Mouse (Mus musculus): ENCODE measurements at regions not wholly inside any gene's neighbourhood (a gene's known extent, or its start where the extent isn't known, plus 50 kb on each side); places are given as distances from the start of the nearest gene placed in this dataset.
A peak's percentile ranks its signal among the peaks of the same experiment; 100 is the strongest.

- DNase-seq (ENCODE audit: low read depth, low spot score) = no peak
- TF ChIP-seq ZNF384 (IDR thresholded peaks at IDR 0.05; ENCODE audit: low read depth, low read length) = no peak
- no peak for TF ChIP-seq CHD2 (IDR thresholded peaks at IDR 0.05; ENCODE audit: low read depth, low read length)
- no peak for TF ChIP-seq ZC3H11A (IDR thresholded peaks at IDR 0.05; ENCODE audit: borderline replicate concordance, low read depth, low read length)
- TF ChIP-seq MAFK (IDR thresholded peaks at IDR 0.05; ENCODE audit: insufficient read depth, low read depth, low read length) = no peak
- no peak for TF ChIP-seq HCFC1 (IDR thresholded peaks at IDR 0.05; ENCODE audit: borderline replicate concordance, insufficient read depth, low read length)
- Histone ChIP-seq H3K9ac (ENCODE audit: insufficient read depth, low read depth, low read length, poor library complexity, severe bottlenecking) (no peak overlapping the region), H3K27ac (ENCODE audit: insufficient read depth, low read depth, low read length, poor library complexity, severe bottlenecking) (no peak overlapping the region), H3K4me3 (ENCODE audit: insufficient read depth in 1 of 2, low read depth in 1 of 2, low read length in 2 of 2, poor library complexity in 1 of 2, severe bottlenecking in 1 of 2) (no peak overlapping the region), H3K4me1 (ENCODE audit: control insufficient read depth in 2 of 2, insufficient read depth in 2 of 2, low read length in 2 of 2, poor library complexity in 1 of 2) (no peaks in the 10 kb centered on the region), H3K9me3 (ENCODE audit: control insufficient read depth, insufficient read depth, low read depth, low read length) (no peaks in the 10 kb centered on the region), H3K36me3 (ENCODE audit: control insufficient read depth, insufficient read depth, low read length, poor library complexity, severe bottlenecking) (no peaks in the 10 kb centered on the region)
- in situ Hi-C loops (cut with MboI; ENCODE audit: low sequenced_read_pairs in 2 of 2, unreplicated experiment in 2 of 2) = no loop called here
Measured at GRCm38 (mm10) chr9:118272713-118273407, 122.9 kb upstream of the Cmc1 start.

GRCm38 (mm10) chr9:118285481-118285880, 135.5 kb upstream of the Cmc1 start:
- Histone ChIP-seq H3K9ac (ENCODE audit: insufficient read depth, low read depth, low read length, poor library complexity, severe bottlenecking) (no peak overlapping the region), H3K4me1 (ENCODE audit: control insufficient read depth in 2 of 2, insufficient read depth in 2 of 2, low read length in 2 of 2, poor library complexity in 1 of 2) (0 out of 4 replicates have a peak, but pooled peaks cover 0 to 3% of the 10 kb centered on the region in 2 experiments), H3K9me3 (ENCODE audit: control insufficient read depth, insufficient read depth, low read depth, low read length) (no peaks in the 10 kb centered on the region), H3K27ac (ENCODE audit: insufficient read depth, low read depth, low read length, poor library complexity, severe bottlenecking) (no peak overlapping the region), H3K36me3 (ENCODE audit: control insufficient read depth, insufficient read depth, low read length, poor library complexity, severe bottlenecking) (no peaks in the 10 kb centered on the region), H3K4me3 (ENCODE audit: insufficient read depth in 1 of 2, low read depth in 1 of 2, low read length in 2 of 2, poor library complexity in 1 of 2, severe bottlenecking in 1 of 2) (no peak overlapping the region)
- DNase-seq (ENCODE audit: low read depth, low spot score) = peak; percentile 20
- in situ Hi-C loops (cut with MboI; ENCODE audit: low sequenced_read_pairs in 2 of 2, unreplicated experiment in 2 of 2) = no loop called here
- no peak for TF ChIP-seq HCFC1 (IDR thresholded peaks at IDR 0.05; ENCODE audit: borderline replicate concordance, insufficient read depth, low read length)
- TF ChIP-seq CHD2 (IDR thresholded peaks at IDR 0.05; ENCODE audit: low read depth, low read length) = no peak
- no peak for TF ChIP-seq MAFK (IDR thresholded peaks at IDR 0.05; ENCODE audit: insufficient read depth, low read depth, low read length)
- TF ChIP-seq ZC3H11A (IDR thresholded peaks at IDR 0.05; ENCODE audit: borderline replicate concordance, low read depth, low read length) = no peak
- TF ChIP-seq ZNF384 (IDR thresholded peaks at IDR 0.05; ENCODE audit: low read depth, low read length) = no peak

GRCm38 (mm10) chr9:118287606-118288005, 137.6 kb upstream of the Cmc1 start:
- in situ Hi-C loops (cut with MboI; ENCODE audit: low sequenced_read_pairs in 2 of 2, unreplicated experiment in 2 of 2) = no loop called here
- H3K36me3 ChIP-seq (ENCODE audit: control insufficient read depth, insufficient read depth, low read length, poor library complexity, severe bottlenecking) = no peaks in the 10 kb centered on the region
- no peak for DNase-seq (ENCODE audit: low read depth, low spot score)
- H3K4me3 ChIP-seq (ENCODE audit: insufficient read depth in 1 of 2, low read depth in 1 of 2, low read length in 2 of 2, poor library complexity in 1 of 2, severe bottlenecking in 1 of 2) = no peak overlapping the region
- H3K27ac ChIP-seq (ENCODE audit: insufficient read depth, low read depth, low read length, poor library complexity, severe bottlenecking) = no peak overlapping the region
- H3K9ac ChIP-seq (ENCODE audit: insufficient read depth, low read depth, low read length, poor library complexity, severe bottlenecking) = no peak overlapping the region
- TF ChIP-seq CHD2 (IDR thresholded peaks at IDR 0.05; ENCODE audit: low read depth, low read length) (no peak), ZC3H11A (IDR thresholded peaks at IDR 0.05; ENCODE audit: borderline replicate concordance, low read depth, low read length) (no peak), MAFK (IDR thresholded peaks at IDR 0.05; ENCODE audit: insufficient read depth, low read depth, low read length) (no peak), ZNF384 (IDR thresholded peaks at IDR 0.05; ENCODE audit: low read depth, low read length) (no peak), HCFC1 (IDR thresholded peaks at IDR 0.05; ENCODE audit: borderline replicate concordance, insufficient read depth, low read length) (no peak)
- H3K9me3 ChIP-seq (ENCODE audit: control insufficient read depth, insufficient read depth, low read depth, low read length) = no peaks in the 10 kb centered on the region
- H3K4me1 ChIP-seq (ENCODE audit: control insufficient read depth in 2 of 2, insufficient read depth in 2 of 2, low read length in 2 of 2, poor library complexity in 1 of 2) = 0 out of 4 replicates have a peak, but pooled peaks cover 0 to 3% of the 10 kb centered on the region in 2 experiments

GRCm38 (mm10) chr9:118292836-118293235, 142.9 kb upstream of the Cmc1 start:
- no peak for DNase-seq (ENCODE audit: low read depth, low spot score)
- no peaks in the 10 kb centered on the region for H3K9me3 ChIP-seq (ENCODE audit: control insufficient read depth, insufficient read depth, low read depth, low read length)
- H3K9ac ChIP-seq (ENCODE audit: insufficient read depth, low read depth, low read length, poor library complexity, severe bottlenecking) = no peak overlapping the region
- in situ Hi-C loops (cut with MboI; ENCODE audit: low sequenced_read_pairs in 2 of 2, unreplicated experiment in 2 of 2) = no loop called here
- H3K36me3 ChIP-seq (ENCODE audit: control insufficient read depth, insufficient read depth, low read length, poor library complexity, severe bottlenecking) = no peaks in the 10 kb centered on the region
- no peak for TF ChIP-seq HCFC1 (IDR thresholded peaks at IDR 0.05; ENCODE audit: borderline replicate concordance, insufficient read depth, low read length)
- TF ChIP-seq ZNF384 (IDR thresholded peaks at IDR 0.05; ENCODE audit: low read depth, low read length) = no peak
- no peak for TF ChIP-seq CHD2 (IDR thresholded peaks at IDR 0.05; ENCODE audit: low read depth, low read length)
- no peak overlapping the region for H3K27ac ChIP-seq (ENCODE audit: insufficient read depth, low read depth, low read length, poor library complexity, severe bottlenecking)
- no peaks in the 10 kb centered on the region for H3K4me1 ChIP-seq (ENCODE audit: control insufficient read depth in 2 of 2, insufficient read depth in 2 of 2, low read length in 2 of 2, poor library complexity in 1 of 2)
- no peak overlapping the region for H3K4me3 ChIP-seq (ENCODE audit: insufficient read depth in 1 of 2, low read depth in 1 of 2, low read length in 2 of 2, poor library complexity in 1 of 2, severe bottlenecking in 1 of 2)
